8 mouse cellular contexts compared by ENCODE assay signal in the genomic region with DNA sequence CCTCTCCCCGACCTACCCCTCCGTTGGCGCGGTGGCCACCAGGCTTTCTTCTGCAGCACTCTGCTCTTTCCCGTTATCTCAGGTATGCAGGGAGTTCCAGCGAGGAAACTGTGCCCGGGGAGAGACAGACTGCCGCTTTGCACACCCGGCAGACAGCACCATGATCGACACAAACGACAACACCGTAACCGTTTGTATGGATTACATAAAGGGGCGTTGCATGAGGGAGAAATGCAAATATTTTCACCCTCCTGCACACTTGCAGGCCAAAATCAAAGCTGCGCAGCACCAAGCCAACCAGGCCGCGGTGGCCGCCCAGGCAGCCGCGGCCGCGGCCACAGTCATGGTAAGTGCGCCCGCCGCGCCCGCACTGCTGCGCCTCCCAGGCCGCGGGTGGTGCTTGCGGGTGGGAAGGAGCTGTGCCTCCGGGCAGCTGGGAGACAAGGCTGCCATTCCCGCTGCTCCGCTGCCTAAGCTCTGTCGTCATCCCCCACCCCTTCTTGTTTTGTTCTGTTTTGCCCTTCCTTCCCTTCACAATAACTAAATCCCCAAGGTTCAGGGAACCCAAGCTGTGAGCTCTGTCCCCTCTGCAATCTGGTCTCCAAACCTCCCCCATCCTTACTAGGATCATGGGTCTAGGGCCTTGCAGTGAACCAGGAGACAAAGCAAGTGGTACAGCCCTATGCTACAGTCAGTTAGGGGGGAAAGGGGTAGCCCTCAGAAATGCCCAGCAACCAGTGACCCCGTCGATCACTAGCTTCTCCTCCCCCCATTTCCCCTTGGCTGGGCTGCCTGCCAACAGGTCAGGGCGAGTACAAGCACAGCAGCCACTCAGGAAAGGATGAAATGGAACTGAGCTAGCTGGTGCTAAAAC.
DNase-seq lines count a peak whose midpoint lies in the region; ATAC-seq and TF ChIP-seq lines count a peak whose summit lies in the region.

No protein-coding gene starts in this region.

- H3K27ac ChIP-seq in kidney, adult 2 months (ENCODE audit: insufficient read depth, low read depth, low read length) = no peak overlapping the region
- H3K27ac ChIP-seq in heart, embryonic 13.5 days (replicated peaks) = peak overlapping the region; percentile 78
- H3K27ac ChIP-seq in limb, embryonic 15.5 days = peak overlapping the region; percentile 69; the same call in 1 of the 2 replicates
- H3K27ac ChIP-seq in olfactory bulb, adult 2 months (ENCODE audit: insufficient read depth, low read depth, low read length) = peak overlapping the region; percentile 25

- H3K9ac ChIP-seq in heart, embryonic 13.5 days = peak overlapping the region; percentile 78
- H3K9ac ChIP-seq in limb, embryonic 15.5 days = peak overlapping the region; percentile 4; the same call in 1 of the 2 replicates

- no peak for TF ChIP-seq POLR2A in kidney, adult 2 months (IDR thresholded peaks at IDR 0.05; ENCODE audit: low read depth, low read length)
- TF ChIP-seq POLR2A in olfactory bulb, adult 2 months (IDR thresholded peaks at IDR 0.05; ENCODE audit: insufficient read depth, low read depth, low read length) = no peak

- peak; percentile 58 for DNase-seq in kidney, adult 2 months
- no peak for DNase-seq in kidney, adult 18-20 months
- peak; percentile 57 to 69 for DNase-seq in cerebellum, adult 18-20 months
- no peak for DNase-seq in thymus, adult 18-20 months
- DNase-seq in T-cell, adult 2 months (ENCODE audit: low spot score) = no peak

- H3K4me1 ChIP-seq in kidney, adult 2 months (ENCODE audit: control insufficient read depth, insufficient read depth, low read length) = no peaks in the 10 kb centered on the region
- H3K4me1 ChIP-seq in heart, embryonic 13.5 days = peaks cover 44% of the 10 kb centered on the region
- H3K4me1 ChIP-seq in limb, embryonic 15.5 days = peaks cover 6% of the 10 kb centered on the region
- H3K4me1 ChIP-seq in olfactory bulb, adult 2 months (ENCODE audit: control insufficient read depth, insufficient read depth, low read length) = peaks cover 14% of the 10 kb centered on the region

- H3K36me3 ChIP-seq in kidney, adult 2 months (ENCODE audit: control insufficient read depth, insufficient read depth, low read length) = 0 out of 2 replicates have a peak, but pooled peaks cover 1% of the 10 kb centered on the region
- H3K36me3 ChIP-seq in heart, embryonic 13.5 days = peaks cover 48% of the 10 kb centered on the region
- peaks cover 45% of the 10 kb centered on the region for H3K36me3 ChIP-seq in limb, embryonic 15.5 days

- WGBS in kidney, adult 2 months = 40% methylated on average over 38 of the region's 38 CpGs
- 7% methylated on average over 37 of the region's 38 CpGs for WGBS in heart, embryonic 13.5 days
- 19% methylated on average over 38 of the region's 38 CpGs for WGBS in limb, embryonic 15.5 days
- WGBS in olfactory bulb, adult 2 months = 13% methylated on average over 38 of the region's 38 CpGs

- H3K27me3 ChIP-seq in kidney, adult 2 months (replicated peaks; ENCODE audit: control insufficient read depth, insufficient read depth, low read length) = no peaks in the 10 kb centered on the region
- H3K27me3 ChIP-seq in heart, embryonic 13.5 days (replicated peaks) = no peaks in the 10 kb centered on the region
- no peaks in the 10 kb centered on the region for H3K27me3 ChIP-seq in limb, embryonic 15.5 days

- peak; percentile 53 for ATAC-seq in heart, embryonic 13.5 days (ENCODE audit: extremely low read depth, insufficient number of reproducible peaks, low FRiP score, low TSS enrichment)
- no peak for ATAC-seq in limb, embryonic 15.5 days (ENCODE audit: insufficient number of reproducible peaks, low FRiP score, low TSS enrichment, low read depth)

- peak overlapping the region; percentile 58 for H3K4me2 ChIP-seq in heart, embryonic 13.5 days
- H3K4me2 ChIP-seq in limb, embryonic 15.5 days = peak overlapping the region; percentile 29

- 0 out of 2 replicates have a peak, but pooled peaks cover 4% of the 10 kb centered on the region for H3K9me3 ChIP-seq in heart, embryonic 13.5 days
- H3K9me3 ChIP-seq in limb, embryonic 15.5 days = no peaks in the 10 kb centered on the region

- no peak overlapping the region for H3K4me3 ChIP-seq in kidney, adult 2 months (ENCODE audit: insufficient read depth, low read depth, low read length)
- H3K4me3 ChIP-seq in heart, embryonic 13.5 days = peak overlapping the region; percentile 38
- no peak overlapping the region for H3K4me3 ChIP-seq in limb, embryonic 15.5 days
- H3K4me3 ChIP-seq in olfactory bulb, adult 2 months (ENCODE audit: insufficient read depth, low read depth, low read length) = peak overlapping the region; percentile 32

- TF ChIP-seq CTCF in kidney, adult 2 months (conservative IDR thresholded peaks at IDR 0.05; ENCODE audit: insufficient read depth, insufficient read length, low read depth, low read length) = no peak
- TF ChIP-seq CTCF in olfactory bulb, adult 2 months (IDR thresholded peaks at IDR 0.05; ENCODE audit: insufficient read depth, low read depth, low read length) = no peak

Comparison
In these comparisons a context has a peak if more than half of its experiments do, and no peak if none do; other contexts are left out.
1. DNase-seq: peak in kidney, adult 2 months (single experiment) and cerebellum, adult 18-20 months (2 of 2); none in kidney, adult 18-20 months (single experiment), thymus, adult 18-20 months (0 of 2) and T-cell, adult 2 months (single experiment).
2. H3K4me3 ChIP-seq: peak in heart, embryonic 13.5 days (single experiment) and olfactory bulb, adult 2 months (single experiment); none in kidney, adult 2 months (single experiment) and limb, embryonic 15.5 days (single experiment).